Mouse (Mus musculus): Measurements from ENCODE around the gene Naa40.

The Naa40 gene

GRCm38 (mm10) chr19:7182273-7182949, 58.6 kb downstream of the Naa40 start:
- DNase-seq (ENCODE audit: low read depth, low spot score) = peak; percentile 73

DNA sequence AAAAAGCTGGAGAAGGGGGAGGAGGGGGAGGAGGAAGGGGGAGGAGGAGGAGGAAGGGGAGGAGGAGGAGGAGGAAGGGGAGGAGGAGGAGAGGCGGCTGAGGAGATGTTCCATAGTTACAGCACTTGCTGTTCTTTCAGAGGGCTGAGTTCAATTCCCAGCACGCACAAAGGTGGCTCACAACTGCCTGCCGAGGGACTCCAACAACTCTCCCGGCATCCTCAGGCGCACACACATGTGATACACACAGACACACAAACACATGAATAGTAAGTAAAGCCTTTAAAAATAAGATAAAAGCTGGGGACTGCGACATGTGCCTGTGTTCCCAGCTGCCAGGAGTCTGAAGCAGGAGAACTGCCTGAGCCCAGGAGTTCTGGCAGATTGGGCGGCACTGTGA, 59.5 kb downstream of the Naa40 start:
- no peak for DNase-seq (ENCODE audit: low read depth, low spot score)

- no peak for DNase-seq (ENCODE audit: low read depth, low spot score)
Measured at GRCm38 (mm10) chr19:7180756-7181405, 60.1 kb downstream of the Naa40 start.

- DNase-seq (ENCODE audit: low read depth, low spot score) = no peak
Measured at GRCm38 (mm10) chr19:7178841-7179452, 62.0 kb downstream of the Naa40 start.

GRCm38 (mm10) chr19:7177804-7178511, 63.0 kb downstream of the Naa40 start:
- DNase-seq (ENCODE audit: low read depth, low spot score) = no peak

DNA sequence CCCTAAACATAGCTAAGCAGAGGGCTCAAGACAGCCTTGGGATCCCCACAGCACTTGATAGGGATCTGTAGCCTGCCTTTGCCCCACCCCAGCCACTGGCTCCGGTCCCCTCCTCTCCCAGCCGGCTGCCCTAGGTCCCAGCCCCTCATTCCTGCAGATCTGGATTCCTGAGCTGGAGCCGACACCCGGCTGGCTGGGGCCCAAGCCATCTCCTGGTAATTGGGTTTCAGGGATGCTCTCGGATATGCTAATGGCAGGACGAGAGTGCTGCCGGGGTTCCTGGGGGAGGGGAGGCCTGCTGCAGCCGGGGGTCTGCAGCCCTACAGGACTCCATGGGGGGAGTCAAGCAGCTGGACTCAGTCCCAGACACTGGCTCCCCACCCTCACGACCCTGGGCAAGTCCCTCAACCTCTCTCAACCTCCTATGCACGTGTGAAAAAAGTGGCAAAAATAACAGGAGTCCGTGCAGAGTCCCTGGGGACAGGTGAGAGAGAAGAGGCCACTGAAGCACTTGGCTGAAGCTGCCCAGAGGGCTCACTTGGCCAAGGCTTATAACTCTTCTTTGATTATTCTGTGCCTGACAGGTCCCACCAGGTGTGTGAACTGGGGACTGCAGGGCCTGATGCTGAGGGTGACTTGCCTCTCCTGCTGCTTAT, 64.8 kb downstream of the Naa40 start:
- peak; percentile 49 for DNase-seq (ENCODE audit: low read depth, low spot score)
